Mouse (Mus musculus): ENCODE data around the gene Tmem245.
A peak's percentile ranks its signal among the peaks of the same experiment; 100 is the strongest.

Gene Tmem245

DNA sequence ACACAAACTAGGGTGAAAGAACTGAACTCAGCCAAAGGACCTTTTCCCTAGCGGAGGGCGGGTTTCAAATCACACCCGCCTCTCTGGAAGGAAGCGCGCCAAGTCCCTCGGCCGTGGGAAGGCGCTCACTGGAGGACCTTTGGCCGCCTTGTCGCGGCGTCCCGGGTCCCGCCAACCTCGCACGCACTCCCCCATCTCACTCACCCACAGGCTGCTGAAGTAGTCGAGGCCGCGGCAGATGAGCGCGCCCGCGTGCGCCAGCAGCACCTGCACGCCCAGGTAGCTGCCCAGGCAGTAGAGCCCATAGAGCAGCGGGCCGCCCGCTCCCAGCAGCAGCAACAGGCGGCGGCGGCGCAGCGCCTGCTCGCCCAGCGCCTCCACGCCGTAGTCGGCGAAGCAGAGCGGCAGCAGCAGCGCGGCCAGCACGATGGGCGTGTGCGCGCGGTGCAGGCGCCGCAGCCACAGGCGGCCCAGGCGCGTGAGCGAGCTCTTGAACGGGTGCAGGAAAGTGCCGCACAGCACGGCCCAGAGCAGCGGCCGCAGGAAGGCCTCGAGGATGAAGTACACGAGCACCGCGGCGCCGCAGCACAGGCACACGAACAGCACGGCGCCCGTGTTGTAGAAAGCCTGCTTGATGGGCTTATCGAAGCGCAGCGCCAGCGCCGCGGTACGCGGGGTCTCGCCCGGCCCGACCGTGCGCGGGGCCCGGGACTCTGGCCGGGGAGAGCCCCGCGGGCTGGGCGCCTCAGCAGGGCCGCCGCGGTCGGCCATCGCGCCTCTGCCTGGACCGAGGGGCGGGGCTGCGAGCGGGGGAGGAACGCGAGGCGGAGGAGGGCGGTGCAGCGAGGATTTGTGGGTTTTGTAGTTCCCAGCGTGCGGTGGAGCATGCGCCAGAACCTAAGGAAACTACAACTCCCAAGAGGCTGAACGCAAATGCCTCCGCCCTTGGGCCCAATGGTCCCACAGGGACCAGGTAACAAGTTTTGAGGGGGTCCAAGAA is at the start of gene Tmem245:
Gene Tmem245, minus strand, starts transcription at position 797 of the 1,000 bp plus-strand sequence.
- peak; percentile 93 for DNase-seq (ENCODE audit: low spot score)

DNA sequence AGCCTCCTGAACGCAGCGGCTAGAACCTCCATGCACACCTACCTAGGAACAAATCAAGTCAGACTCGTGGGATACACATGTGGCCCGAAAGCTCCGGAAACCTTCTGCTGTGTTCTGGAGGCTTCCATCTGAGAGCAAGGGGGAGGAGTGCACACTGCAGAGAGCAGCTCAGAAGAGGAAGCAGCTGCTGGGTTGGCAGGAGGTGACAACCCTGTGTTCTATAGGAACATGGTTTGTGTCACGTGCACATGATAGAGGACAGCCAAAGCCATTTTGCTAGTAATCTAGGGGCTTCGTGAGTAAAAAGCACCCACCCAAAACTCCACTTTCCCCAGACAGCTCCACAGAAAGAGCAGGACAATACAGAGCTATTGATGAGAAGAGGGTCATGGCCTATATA is 46.1 kb upstream of the Tmem245 start:
- DNase-seq (ENCODE audit: low spot score) = no peak

- no peak for DNase-seq (ENCODE audit: low spot score)
Observed at GRCm38 (mm10) chr4:56991951-56992350, 44.7 kb upstream of the Tmem245 start.

GRCm38 (mm10) chr4:56990215-56990584 is 43.0 kb upstream of the Tmem245 start, which contains the start of gene Frrs1l:
Gene Frrs1l, minus strand, starts transcription at chr4:56990391.
- peak; percentile 48 for DNase-seq (ENCODE audit: low spot score)

GRCm38 (mm10) chr4:56989431-56990214 is 42.4 kb upstream of the Tmem245 start:
- peak; percentile 44 for DNase-seq (ENCODE audit: low spot score)

GRCm38 (mm10) chr4:56965586-56966179 is 18.4 kb upstream of the Tmem245 start:
- peak; percentile 39 for DNase-seq (ENCODE audit: low spot score)

GRCm38 (mm10) chr4:56963687-56964086 is 16.4 kb upstream of the Tmem245 start:
- no peak for DNase-seq (ENCODE audit: low spot score)

GRCm38 (mm10) chr4:56961320-56961925 is 14.2 kb upstream of the Tmem245 start:
- no peak for DNase-seq (ENCODE audit: low spot score)

DNA sequence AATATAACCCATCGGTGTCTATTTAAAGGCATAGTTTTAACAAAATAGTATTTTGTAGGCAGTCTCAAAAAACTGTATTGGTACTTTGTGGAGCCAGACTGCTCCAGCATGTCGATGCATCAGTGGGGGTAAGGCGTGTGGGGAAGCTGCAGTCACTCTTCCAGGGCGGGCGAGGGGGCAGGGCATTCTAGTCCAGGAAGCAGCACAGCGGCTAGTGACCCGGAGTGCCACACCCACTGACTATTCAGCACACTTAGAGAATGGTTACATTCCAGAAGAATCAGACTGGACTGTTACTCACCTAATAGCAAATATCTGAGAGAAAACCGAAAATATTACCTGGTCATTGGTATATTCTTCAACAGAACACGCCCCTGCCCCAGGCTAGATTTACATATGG is 10.3 kb upstream of the Tmem245 start:
- DNase-seq (ENCODE audit: low spot score) = no peak

DNA sequence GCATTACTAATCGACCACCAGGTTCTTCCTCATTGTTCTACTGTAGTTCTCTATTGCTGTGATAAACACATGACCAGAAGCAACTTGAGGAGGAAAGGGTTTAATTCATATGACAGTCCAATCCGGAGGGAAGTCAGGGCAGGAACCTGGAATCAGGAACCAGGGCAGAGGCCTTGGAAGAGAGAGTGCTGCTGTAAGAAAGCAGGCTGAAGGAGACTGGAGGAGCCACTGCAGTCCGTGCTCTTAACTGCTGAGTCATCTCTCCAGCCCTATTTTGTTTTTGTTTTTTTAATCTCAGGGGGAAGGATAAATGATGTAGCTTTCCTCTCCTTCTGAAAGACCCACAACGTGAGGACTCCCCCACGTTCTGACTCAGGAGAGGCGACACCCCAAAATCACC is 6.0 kb upstream of the Tmem245 start:
- no peak for DNase-seq (ENCODE audit: low spot score)

DNA sequence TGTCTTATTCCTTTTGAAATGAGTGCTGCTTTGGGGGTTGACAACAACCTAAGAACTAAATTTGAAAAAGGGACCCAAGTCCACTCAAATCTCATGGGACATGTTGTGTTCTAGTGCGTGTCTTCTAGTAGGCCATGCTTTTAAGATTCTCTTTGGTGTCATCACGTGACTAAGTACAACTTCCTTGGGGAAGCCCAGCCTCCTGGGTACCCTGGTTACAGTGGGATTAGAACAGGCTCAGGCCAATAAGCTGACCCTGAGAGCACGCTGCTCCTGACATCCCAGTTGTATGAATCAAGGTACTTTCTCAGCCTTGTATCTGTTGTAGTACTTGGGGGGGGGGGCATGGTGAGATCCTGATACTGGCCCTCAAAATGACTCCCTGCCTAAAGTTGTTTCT is 4.5 kb upstream of the Tmem245 start:
- DNase-seq (ENCODE audit: low spot score) = no peak

DNA sequence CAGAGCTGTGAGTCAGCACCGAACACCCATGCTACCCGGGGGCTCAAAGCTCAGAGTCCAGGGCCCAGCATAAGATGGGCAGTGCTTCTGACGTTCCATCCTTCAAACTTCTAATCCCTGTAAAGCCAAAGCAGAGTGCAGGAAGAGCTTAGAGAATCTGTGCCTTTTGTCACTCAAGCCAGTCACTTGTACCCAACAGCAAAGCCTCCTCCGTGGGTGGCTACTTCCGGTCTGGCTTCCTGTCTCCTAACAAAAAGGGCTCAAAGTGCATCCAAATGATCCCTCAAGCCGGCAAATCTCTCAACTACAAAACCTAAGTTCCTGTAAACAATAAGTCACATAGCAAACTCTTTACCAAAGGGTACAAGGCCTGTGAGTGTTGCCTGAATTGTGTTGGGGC is 2.3 kb upstream of the Tmem245 start:
- DNase-seq (ENCODE audit: low spot score) = no peak

DNA sequence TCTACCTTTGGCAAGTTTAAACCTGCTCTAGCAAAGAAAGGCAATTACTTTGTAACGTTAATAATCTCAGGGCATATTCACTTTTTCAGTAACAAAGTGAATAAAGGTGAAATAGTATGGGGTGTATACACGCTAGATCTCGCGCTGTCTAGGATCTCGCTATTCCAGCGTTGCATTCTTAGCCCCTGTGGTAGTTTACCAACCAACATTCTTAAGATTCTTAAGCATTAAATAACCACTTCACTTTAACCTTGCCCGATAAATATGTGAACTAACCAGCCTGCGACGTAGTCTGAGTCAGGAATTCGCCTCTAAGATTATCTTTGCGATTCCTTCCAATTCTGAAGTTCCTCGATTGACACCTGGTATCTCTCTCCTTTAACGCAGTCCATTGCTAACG is 1.1 kb downstream of the Tmem245 start:
- DNase-seq (ENCODE audit: low spot score) = no peak

- DNase-seq (ENCODE audit: low spot score) = no peak
Observed at GRCm38 (mm10) chr4:56944286-56944685, 3.0 kb downstream of the Tmem245 start.

GRCm38 (mm10) chr4:56943258-56943657 is 4.0 kb downstream of the Tmem245 start:
- no peak for DNase-seq (ENCODE audit: low spot score)

GRCm38 (mm10) chr4:56942567-56942966 is 4.7 kb downstream of the Tmem245 start:
- no peak for DNase-seq (ENCODE audit: low spot score)

DNA sequence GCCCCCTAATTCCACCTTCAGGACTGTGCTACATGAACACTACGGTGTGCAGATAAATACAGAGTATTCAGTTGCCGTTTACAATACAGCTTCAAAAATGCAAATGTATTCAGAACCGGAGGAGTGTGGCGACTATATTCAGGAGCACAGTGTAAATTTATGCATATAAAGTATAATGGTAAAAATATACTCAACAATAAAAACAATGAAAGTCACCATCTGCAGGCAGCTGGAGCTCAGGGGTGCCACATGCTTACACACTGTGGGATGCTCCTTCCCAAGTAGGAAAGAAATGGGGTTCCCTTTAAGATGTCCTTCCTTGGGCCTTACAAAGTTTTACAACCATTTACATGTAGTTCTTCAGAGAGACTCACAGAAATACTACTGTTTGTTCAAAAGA is 5.8 kb downstream of the Tmem245 start:
- no peak for DNase-seq (ENCODE audit: low spot score)

DNA sequence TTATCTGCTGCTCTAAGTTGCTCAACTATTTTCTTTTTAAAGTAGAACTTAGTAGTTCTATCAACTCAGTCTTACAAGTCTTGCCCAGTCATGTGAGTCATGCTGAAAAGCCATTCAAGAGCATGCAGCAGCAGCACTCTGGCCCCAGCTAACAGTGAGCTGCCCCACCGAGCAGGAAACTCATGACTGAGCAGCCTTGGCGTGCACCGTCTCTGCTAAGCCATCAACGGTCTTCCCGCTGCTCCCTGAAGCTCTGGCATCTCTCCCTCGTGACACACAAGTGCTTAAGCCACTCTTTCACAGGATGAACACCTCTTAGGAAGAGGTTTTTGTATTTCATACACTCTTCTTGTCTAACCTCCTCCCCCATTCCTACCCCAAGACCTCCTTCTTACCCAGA is 10.1 kb downstream of the Tmem245 start:
- no peak for DNase-seq (ENCODE audit: low spot score)

DNA sequence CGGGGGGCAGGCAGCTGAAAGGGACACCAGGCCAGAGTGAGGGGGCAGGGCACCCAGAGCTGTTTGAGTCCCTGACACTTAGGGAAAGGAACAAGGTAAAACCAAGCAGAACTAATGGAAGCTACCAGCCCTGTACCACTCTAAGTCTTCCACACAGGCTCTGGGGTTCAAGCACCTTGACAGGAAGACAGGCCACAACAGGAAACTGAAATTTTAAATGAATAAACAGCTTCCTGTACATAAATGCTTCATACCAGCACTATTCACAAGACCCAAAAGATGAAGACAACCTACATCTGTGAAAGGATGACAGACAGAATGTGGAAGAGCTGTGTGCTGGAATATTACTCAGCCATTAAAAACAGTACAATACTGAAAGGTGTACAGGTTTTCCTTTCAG is 11.9 kb downstream of the Tmem245 start:
- DNase-seq (ENCODE audit: low spot score) = no peak

GRCm38 (mm10) chr4:56933154-56933553 is 14.1 kb downstream of the Tmem245 start:
- no peak for DNase-seq (ENCODE audit: low spot score)

DNA sequence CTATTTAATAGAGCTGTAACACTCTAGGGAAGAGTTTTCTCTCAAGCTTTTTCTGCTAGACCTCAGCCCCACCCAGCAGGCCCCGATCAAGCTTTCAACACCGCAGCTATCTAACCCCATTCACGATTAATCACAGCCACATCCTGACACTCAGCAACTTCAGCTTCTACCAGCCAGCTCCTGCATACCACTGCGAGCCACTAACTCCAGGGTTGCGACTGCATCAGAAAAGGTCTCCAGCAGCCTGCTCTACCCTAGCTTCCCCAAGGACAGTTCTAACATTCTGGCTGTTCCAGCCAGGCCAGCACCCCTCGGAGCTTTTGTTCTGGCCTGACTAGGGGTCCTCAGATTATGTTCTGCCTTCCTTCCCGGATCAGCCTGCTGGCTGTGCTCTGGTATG is 15.1 kb downstream of the Tmem245 start:
- DNase-seq (ENCODE audit: low spot score) = no peak

DNA sequence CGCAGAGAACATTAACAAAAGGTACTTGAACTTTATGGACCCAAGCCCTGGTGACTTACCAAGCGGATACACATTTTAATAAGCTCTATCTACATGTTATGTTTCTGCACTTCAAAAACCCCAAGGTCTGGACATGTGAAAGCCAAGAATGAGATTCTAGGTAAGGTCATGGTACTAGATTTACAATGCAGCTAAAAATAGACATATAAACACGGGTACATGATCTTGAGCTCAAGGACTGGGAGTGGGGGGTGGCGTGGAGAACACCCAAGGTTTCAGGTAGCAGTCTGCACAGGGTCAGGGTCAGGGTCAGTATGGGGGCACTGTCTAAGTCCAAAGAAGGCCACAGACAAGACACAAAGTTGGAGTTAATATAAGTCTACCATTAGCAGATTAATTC is 16.9 kb downstream of the Tmem245 start:
- DNase-seq (ENCODE audit: low spot score) = no peak

Measured in layer of hippocampus, adult 11-12 months (tissue).